Mouse (Mus musculus) spleen, adult 2 months (tissue): ENCODE measurements around the gene Exosc7. TPM values are rescaled to one million over a fixed set of nuclear protein-coding genes. Genes with fewer than 3 reads are reported as not detected.
A peak's percentile ranks its signal among the peaks of the same experiment; 100 is the strongest.

Experiments used
- DNase-seq, 2 experiments: peaks; one replicate each; pipeline versions ENCODE4 v3.0.0 to v3.0.0-alpha.2; 2012 to 2021; ENCODE audit warnings: low spot score in 2 of 2, low read depth in 1 of 2
- H3K27ac ChIP-seq: fragments of 200-500 bp; 2 replicates; pipeline ENCODE4 v1.5.1; 2012; ENCODE audit warnings: low read length, inconsistent platforms; ENCODE audit not compliant: insufficient read depth
- H3K27me3 ChIP-seq: fragments of 200-500 bp; 2 replicates; pipeline ENCODE4 v1.6.1; 2012; ENCODE audit warnings: mild to moderate bottlenecking, moderate library complexity, low read length, inconsistent platforms; ENCODE audit not compliant: control insufficient read depth, insufficient read depth
- H3K36me3 ChIP-seq: fragments of 200-500 bp; 2 replicates; pipeline ENCODE4 v1.6.1; 2012; ENCODE audit warnings: mild to moderate bottlenecking, low read length, inconsistent platforms; ENCODE audit not compliant: control insufficient read depth, insufficient read depth
- H3K4me1 ChIP-seq: fragments of 200-500 bp; 2 replicates; pipeline ENCODE4 v1.6.1; 2011; ENCODE audit warnings: inconsistent platforms; ENCODE audit not compliant: control insufficient read depth, insufficient read depth, insufficient read length
- H3K4me3 ChIP-seq: fragments of 200-500 bp; 2 replicates; pipeline ENCODE4 v1.5.1; 2011; ENCODE audit warnings: mild to moderate bottlenecking, inconsistent platforms; ENCODE audit not compliant: insufficient read depth, insufficient read length; ENCODE audit errors: extremely low read depth
- CTCF ChIP-seq: fragments of 200-500 bp; IDR thresholded peaks from 2 replicates; pipeline ENCODE4 v1.5.1; 2011; ENCODE audit warnings: mild to moderate bottlenecking, inconsistent platforms; ENCODE audit not compliant: insufficient read depth, insufficient read length, insufficient replicate concordance; ENCODE audit errors: extremely low read depth
- POLR2A ChIP-seq: fragments of 200-500 bp; IDR thresholded peaks from 2 replicates; pipeline ENCODE4 v1.6.1; 2011; ENCODE audit warnings: low read depth, low read length, inconsistent platforms
- WGBS: fragments of 180-500 bp; shearing (Covaris S2); methylation state at CpG from one replicate; pipeline ENCODE4 v1.1.7; 2018; 5-methylcytosine and 5-hydroxymethylcytosine counted together
- polyA plus RNA-seq: library from polyadenylated mRNA; depleted of rRNA; stranded (reverse); fragments of >200 nt; gene quantifications from 2 replicates; pipeline ENCODE4 v1.2.3, GENCODE M21; 2012

Gene Exosc7
- polyA plus RNA-seq, 1 experiment: 15.2 TPM

- Histone ChIP-seq H3K27ac (peak overlapping the region; percentile 80), H3K27me3 (no peaks in the 10 kb centered on the region), H3K36me3 (no peaks in the 10 kb centered on the region), H3K4me1 (peaks cover 6% of the 10 kb centered on the region), H3K4me3 (no peak overlapping the region)
- WGBS: 16% methylated on average over 3 of the region's 3 CpGs
- DNase-seq: no peak
- no peak for TF ChIP-seq CTCF
- no peak for TF ChIP-seq POLR2A
These were observed 39.0 kb downstream of the Exosc7 start for GRCm38 (mm10) chr9:123152026-123152425.

- no peak for DNase-seq
- H3K27ac ChIP-seq: no peak overlapping the region
- peaks cover 6% of the 10 kb centered on the region for H3K4me1 ChIP-seq
- H3K4me3 ChIP-seq: no peak overlapping the region
- WGBS: 96% methylated on average over 2 of the region's 2 CpGs
- H3K27me3 ChIP-seq: no peaks in the 10 kb centered on the region
- no peaks in the 10 kb centered on the region for H3K36me3 ChIP-seq
- TF ChIP-seq POLR2A (no peak), CTCF (no peak)
These were observed 40.1 kb downstream of the Exosc7 start for GRCm38 (mm10) chr9:123153121-123153520.

GRCm38 (mm10) chr9:123156910-123157361 is 43.9 kb downstream of the Exosc7 start:
- peak in 1 of 2 experiments; percentile 33 for DNase-seq
- Histone ChIP-seq H3K27ac (no peak overlapping the region), H3K4me1 (peaks cover 2% of the 10 kb centered on the region), H3K4me3 (no peak overlapping the region), H3K36me3 (no peaks in the 10 kb centered on the region), H3K27me3 (no peaks in the 10 kb centered on the region)
- 88% methylated on average over 30 of the region's 30 CpGs for WGBS
- TF ChIP-seq CTCF (no peak), POLR2A (no peak)

DNA sequence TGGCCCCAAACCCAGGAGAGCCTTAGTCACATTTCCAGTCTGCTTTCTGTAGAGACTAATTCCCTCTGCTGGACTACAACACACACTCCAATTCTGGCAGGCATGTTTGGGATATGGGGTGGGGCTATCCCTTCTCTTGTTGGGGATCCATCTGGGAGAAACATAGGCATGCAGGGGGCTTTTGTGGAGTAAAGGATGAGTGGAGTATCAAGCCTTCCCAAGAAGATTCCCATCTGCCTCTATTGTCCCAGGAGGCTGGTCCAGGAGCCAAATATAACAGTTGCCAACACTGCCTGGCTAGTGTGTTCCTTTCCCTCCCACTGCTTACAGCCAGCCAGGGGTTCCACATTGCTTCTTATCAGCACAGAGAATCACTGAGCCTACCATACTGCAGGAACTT is 44.7 kb downstream of the Exosc7 start:
- no peak for TF ChIP-seq POLR2A
- TF ChIP-seq CTCF: no peak
- Histone ChIP-seq H3K27me3 (no peaks in the 10 kb centered on the region), H3K4me3 (no peak overlapping the region), H3K36me3 (no peaks in the 10 kb centered on the region), H3K27ac (no peak overlapping the region), H3K4me1 (no peaks in the 10 kb centered on the region; the same call in 1 of the 2 replicates)
- DNase-seq: no peak

- no peak for TF ChIP-seq POLR2A
- TF ChIP-seq CTCF: peak; percentile 30; the same call in 1 of the 2 replicates
- DNase-seq: peak; percentile 8 to 25
- Histone ChIP-seq H3K36me3 (no peaks in the 10 kb centered on the region), H3K4me1 (no peaks in the 10 kb centered on the region; the same call in 1 of the 2 replicates), H3K27ac (no peak overlapping the region), H3K4me3 (no peak overlapping the region), H3K27me3 (no peaks in the 10 kb centered on the region)
- WGBS: 48% methylated on average over 8 of the region's 8 CpGs
These were observed 45.3 kb downstream of the Exosc7 start for GRCm38 (mm10) chr9:123158125-123158836.

DNA sequence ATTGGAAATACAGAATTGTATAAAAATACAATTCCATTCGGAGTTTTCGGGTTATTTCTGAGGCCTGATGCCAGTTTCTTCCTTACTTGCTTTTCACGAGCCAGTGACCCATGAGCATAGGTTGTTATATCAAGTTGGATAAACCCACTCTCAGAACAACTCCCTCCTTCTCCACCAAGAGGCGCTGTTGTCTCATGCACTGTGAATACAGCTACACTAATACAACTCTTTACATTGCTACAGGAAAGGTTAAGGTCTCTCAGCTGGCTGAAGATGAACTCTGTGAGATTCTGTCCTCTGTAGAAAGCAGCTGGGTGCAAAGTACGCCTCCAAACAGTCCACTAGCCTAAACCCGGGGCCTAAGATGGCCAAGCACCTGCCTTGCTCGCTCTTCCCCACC is 46.3 kb downstream of the Exosc7 start:
- Histone ChIP-seq H3K4me3 (no peak overlapping the region), H3K36me3 (no peaks in the 10 kb centered on the region), H3K27ac (no peak overlapping the region), H3K4me1 (no peaks in the 10 kb centered on the region; the same call in 1 of the 2 replicates), H3K27me3 (no peaks in the 10 kb centered on the region)
- 60% methylated on average over 7 of the region's 7 CpGs for WGBS
- TF ChIP-seq CTCF (no peak), POLR2A (no peak)
- DNase-seq: peak in 1 of 2 experiments; percentile 19

DNA sequence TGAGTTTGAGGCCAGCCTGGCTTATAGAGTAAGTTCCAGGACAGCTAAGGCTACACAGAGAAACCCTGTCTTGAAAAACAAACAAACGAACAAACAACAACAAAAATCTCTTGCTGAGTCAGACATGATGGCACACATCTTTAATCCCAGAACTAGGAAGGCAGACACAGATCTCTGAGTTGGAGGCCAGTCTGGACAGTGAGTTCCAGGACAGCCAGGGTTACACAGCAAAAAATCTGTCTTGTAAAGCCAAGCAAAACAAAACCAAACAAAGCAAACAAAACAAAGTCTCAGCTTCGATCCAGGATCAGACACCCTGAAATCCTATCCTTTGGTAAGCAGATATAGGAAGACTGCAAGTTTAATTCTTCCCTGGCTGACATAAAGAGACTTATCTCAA is 48.8 kb downstream of the Exosc7 start:
- H3K27me3 ChIP-seq: no peaks in the 10 kb centered on the region
- DNase-seq: no peak
- no peak overlapping the region for H3K4me3 ChIP-seq
- TF ChIP-seq POLR2A (no peak), CTCF (no peak)
- no peaks in the 10 kb centered on the region; the same call in 1 of the 2 replicates for H3K4me1 ChIP-seq
- 79% methylated on average over 2 of the region's 2 CpGs for WGBS
- no peaks in the 10 kb centered on the region for H3K36me3 ChIP-seq
- H3K27ac ChIP-seq: no peak overlapping the region
